Mouse (Mus musculus): ENCODE data around the gene Ank. TPM values are rescaled to one million over a fixed set of nuclear protein-coding genes. Genes with fewer than 3 reads are reported as not detected.

Ank gene
- total RNA-seq, 2 experiments from 2014 or later = 107 to 112 TPM

DNA sequence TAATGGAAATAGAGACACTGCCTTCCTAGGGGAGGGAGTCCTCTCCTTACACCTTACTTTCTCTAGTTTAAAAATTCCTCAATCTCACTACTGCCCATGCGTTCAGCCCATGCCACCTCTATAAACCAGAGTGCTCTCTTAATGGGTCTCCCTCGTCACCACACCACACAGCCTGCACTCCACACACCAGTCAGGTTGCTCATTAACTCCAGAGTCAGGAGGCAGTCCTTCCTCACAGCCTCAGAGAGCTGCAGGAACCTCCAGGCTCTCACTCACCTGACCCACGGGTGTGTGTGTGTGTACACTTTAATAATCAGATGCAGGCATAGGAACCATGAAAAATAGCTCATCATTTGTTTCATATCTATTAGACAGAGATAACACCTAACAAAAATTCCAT is 153.2 kb downstream of the Ank start:
- DNase-seq = no peak
- intact Hi-C loops (cut with DNase I) = no loop called here

GRCm38 (mm10) chr15:27620475-27621185 is 154.2 kb downstream of the Ank start:
- DNase-seq = no peak
- intact Hi-C loops (cut with DNase I) = no loop called here

- intact Hi-C loops (cut with DNase I) = no loop called here
- DNase-seq = no peak
Observed at GRCm38 (mm10) chr15:27623286-27623685, 156.8 kb downstream of the Ank start.

- intact Hi-C loops (cut with DNase I) = no loop called here
- no peak for DNase-seq
Observed at GRCm38 (mm10) chr15:27625014-27625889, 158.8 kb downstream of the Ank start.

DNA sequence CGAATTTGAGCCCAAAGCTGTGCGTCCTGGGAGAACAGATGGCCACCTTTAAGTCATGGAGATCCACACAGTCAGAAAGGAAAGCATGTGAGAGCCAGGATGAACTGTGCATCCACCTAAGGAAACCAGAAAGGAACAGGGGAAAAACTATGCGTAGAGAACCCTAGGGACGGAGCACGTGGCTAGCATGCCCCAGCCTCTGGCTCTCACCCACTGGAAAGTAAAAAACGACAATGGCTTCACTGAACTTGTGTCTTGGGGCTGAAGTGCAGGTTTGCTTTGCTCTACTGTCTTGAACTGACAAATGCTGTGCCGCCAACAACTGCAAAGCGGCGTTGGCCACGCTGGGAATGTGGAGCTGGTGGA is 159.4 kb downstream of the Ank start:
- intact Hi-C loops (cut with DNase I) = no loop called here

DNA sequence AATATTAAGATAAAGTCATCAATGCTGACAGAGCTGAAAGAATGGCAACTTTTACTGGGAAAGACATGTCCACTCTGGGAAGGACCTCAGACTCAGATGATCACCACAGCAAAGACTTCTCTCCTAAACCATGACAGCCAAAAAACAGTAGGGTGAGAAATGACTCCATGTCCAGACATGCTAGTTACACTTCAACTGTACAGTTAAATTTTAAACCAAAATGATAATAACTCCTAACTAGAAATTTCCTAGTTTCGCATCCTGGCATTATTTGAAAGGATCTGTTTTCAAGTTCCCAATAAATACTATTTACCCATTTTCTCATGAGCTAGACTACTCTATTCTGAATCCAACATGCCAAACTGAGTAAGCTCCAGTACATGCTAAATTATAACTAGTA is 159.8 kb downstream of the Ank start:
- intact Hi-C loops (cut with DNase I) = no loop called here
- no peak for DNase-seq

More for the DNA sequence above, 159.4 kb downstream of the Ank start:
- no peak for DNase-seq

DNA sequence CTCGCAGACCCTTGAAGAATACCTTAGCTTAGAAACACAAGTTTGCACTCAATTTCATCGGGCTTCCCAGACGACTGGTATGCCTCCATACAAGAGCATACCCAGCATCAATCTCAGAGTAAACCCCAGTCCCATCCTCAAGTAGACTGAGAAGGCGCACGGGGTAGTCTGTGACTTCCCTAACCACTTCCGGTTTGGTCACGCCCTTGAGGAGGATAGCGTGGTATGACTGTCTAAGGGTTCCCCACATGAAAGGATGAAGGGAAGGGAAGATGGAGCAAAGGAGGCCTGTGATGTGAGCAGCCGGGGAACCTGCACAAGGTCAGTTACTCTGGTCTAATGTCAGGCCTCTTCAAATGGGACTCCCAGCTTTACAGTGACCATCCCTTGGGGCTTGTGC is 161.3 kb downstream of the Ank start:
- no peak for DNase-seq
- intact Hi-C loops (cut with DNase I) = no loop called here

DNA sequence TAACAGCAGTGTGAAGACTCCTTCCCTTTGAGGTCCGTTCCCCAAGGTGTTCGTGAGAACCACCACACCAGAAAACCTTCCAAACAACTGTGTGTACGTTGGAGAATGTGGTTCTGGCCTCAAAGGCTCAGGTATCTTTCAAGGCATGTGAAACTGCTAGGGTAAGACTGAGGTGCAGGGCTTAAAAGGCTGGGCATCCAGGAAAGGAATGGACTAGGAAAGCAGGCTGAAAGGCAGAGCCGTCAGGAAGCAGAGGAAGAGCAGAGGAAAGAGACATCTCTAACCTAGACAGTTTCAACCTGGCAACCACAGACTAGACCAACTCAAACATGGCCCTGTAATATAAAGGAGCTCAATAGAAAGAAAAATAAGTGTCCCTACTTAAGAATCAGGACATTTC is 162.6 kb downstream of the Ank start:
- intact Hi-C loops (cut with DNase I) = no loop called here
- DNase-seq = no peak

DNA sequence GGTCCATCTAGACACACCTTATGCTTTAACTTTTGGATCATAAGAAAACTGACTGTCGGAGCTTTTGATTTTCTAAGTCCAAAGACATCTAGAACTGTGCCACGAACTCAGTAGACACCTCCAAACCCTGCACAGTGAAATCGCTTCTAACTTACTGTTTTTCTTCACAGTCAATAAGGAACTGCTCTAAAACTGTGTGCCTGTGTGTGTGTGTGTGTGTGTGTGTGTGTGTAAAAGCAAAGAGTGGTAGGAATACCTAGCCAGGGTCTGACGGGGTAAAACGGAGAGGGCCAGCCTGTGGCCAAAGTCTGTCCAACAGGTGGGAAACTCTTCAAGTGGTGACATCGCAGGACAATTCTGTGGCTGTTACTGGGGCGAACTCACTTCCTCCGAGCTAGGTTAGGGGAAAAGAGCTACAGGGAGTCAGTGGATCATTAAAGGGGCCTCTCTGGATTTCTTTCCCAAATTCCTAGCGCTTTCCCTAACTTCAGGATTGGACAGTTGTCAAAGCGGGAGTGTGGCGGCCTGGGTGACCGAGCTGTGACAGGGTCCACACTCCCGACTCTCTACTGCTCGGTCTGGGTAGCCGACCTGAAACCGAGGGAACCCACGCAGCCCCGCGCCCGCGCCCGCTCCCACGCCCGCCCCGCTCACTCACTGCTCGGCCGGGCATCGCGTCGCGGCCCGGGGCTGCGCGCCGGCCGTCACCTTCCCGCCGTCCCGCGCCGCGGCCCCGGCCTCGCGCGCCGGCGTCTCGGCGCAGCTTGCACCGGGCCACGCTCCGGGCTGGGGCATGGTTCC is 163.5 kb downstream of the Ank start:
- intact Hi-C loops (cut with DNase I) = no loop called here
- no peak for DNase-seq

GRCm38 (mm10) chr15:27630601-27631383 is 164.3 kb downstream of the Ank start, which contains the start of gene Otulin:
Gene Otulin, minus strand, starts transcription at chr15:27630693.
- DNase-seq = peak; percentile 98 to 99
- intact Hi-C loops (cut with DNase I) = no loop called here

DNA sequence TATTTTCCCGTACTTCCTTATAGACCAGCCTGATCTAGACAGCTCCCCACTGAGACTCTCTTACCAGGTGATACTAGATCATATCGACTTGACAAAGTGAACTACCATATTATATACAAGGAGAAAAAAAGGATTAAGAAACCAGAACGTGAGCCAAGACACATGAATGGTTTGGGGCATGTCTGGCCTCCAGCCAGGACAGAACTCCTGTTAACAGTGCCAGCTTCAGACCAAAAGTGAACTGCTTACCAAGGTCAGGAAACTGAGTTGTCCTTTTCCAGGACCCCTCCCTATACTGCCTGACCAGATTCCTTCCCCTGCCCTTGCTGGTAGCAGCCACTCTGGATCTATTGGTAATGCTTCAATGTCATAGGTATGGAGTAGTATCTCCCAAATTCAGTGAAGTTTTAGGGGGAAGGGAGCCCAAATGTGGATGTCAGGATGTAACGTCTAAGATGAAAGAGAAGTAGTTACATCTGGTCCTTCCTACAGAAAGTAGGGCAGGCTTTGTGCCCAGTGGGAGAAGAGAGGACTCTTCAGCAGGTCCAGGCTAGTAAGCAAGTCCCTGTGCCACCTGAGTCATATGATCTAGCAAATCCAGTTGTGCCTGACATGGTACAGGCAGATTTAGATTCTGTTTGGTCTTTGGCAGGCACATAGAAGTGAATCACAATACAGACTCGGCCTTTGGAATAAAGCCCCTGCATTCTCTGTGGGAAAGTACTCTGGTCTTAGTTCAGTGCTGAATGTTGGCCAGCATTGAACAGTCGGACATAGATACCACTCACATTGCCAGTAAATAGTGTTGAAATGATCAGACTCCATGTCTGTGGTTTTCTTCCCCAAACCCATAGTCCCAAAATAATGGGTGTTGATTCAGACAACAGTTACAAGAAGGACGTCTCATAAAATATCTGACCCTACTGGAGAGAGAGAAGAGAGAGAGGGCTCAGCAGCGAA is 167.7 kb downstream of the Ank start:
- intact Hi-C loops (cut with DNase I) = no loop called here
- no peak for DNase-seq

DNA sequence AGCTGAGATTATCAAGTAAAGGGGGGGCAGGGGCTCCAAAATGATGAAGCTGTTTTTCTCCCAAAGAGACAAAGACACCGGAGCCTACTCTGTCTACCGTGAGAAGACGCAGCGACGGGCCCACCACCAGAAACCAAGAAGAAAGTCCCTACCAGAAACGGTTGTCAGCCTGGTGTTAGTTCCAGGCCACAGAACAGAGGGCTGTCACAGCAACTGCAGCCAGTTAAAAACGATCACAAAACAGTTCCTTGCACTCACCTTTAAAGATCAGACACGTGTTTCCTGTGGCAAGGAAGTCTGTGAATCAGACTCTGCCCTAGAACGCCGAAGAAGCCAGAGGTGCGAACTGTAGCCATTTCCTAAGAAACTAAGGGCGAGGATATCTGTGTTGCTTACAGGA is 174.7 kb downstream of the Ank start:
- DNase-seq = no peak
- intact Hi-C loops (cut with DNase I) = no loop called here

DNA sequence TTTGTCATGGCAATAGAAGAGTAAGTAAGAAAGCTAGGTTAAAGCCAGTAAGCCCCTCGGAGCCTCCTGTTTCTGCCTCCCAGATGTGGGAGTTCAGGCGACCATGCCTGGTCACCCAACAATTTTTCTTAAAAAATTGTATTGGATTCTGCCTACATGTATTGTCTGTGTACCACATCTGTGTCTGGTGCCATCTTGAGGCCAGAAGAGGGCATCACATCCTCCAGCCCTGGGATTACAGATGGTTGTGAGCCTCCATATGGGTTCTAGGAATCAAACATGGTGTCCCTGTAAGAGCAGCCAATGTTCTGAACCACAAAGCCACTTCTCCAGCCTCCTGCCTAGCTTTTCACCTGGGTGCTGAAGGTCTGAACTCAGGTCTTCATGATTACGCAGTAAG is 176.4 kb downstream of the Ank start:
- intact Hi-C loops (cut with DNase I) = loop anchor here (2.0 kb wide), 1 partner anchor 318 kb away; no protein-coding TSS in a partner anchor
- peak in 1 of 2 experiments; percentile 40 for DNase-seq

Small RNA genes lying within 50 kb of the gene (microRNA-seq; reads per million reads assigned to microRNA genes)
- 0 to 1.1 reads per million in 2 experiments for gene Mir7117

Other genes with a start within 250 kb of the Ank start
- 10 to 100 TPM; 17.7 to 20.7 TPM for gene Otulin, start 164.0 kb downstream of the Ank start, total RNA-seq (2021)
- 1 to 10 TPM in 1 of 2 experiments, under 1 TPM in 1; 0.91 to 1.4 TPM for gene Otulinl, start 214.9 kb downstream of the Ank start, total RNA-seq (2021)